Mouse (Mus musculus) CD4-positive helper T cell, adult 2 months (primary cell): ENCODE measurements around the gene Maml3.

Source experiments
- DNase-seq: peaks from one replicate; pipeline ENCODE4 v3.0.0-alpha.2; 2012; ENCODE audit warnings: low read depth, missing footprints, low spot score

Maml3 gene

GRCm38 (mm10) chr3:52104636-52105151 lies at the start of gene Maml3:
Gene Maml3 (minus strand): TSS chr3:52105076.
- DNase-seq = peak; percentile 90

GRCm38 (mm10) chr3:52151155-52151554 lies 46.3 kb upstream of the Maml3 start:
- DNase-seq = no peak

GRCm38 (mm10) chr3:52148301-52148700 lies 43.4 kb upstream of the Maml3 start:
- no peak for DNase-seq

DNA sequence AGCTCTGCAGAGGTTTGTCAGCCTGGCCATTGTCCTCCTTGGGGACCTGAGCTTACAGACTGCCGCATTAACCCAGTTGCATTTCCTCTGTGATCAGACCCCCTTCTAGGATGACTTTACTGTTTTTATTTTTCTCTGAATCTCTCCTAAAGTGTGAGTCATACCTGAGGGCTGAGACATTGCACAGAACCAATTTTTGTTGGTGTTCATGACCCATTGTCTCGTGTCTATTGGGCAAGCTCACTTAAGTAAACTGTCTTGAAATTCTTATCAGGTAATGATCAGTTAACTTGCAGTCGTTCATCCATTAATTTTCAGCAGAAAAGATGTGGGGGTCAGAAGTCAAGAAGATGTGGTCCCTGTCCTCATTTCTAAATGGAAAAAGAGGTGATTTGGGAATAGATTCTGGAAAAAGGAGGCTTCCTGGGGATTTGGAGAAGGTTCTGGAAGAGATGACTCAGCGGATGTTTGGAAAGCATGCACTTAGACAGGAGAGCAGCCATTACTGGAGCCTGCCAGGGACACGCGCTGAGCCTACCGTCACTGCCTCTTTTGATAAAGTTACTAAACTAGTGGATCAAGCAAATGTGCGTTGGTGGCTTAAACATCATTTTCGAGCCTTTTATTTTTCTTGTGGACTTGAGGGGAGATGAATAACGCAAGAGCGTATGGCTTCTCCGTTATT lies 40.0 kb upstream of the Maml3 start:
- DNase-seq = no peak

GRCm38 (mm10) chr3:52143017-52143416 lies 38.1 kb upstream of the Maml3 start:
- DNase-seq = no peak

DNA sequence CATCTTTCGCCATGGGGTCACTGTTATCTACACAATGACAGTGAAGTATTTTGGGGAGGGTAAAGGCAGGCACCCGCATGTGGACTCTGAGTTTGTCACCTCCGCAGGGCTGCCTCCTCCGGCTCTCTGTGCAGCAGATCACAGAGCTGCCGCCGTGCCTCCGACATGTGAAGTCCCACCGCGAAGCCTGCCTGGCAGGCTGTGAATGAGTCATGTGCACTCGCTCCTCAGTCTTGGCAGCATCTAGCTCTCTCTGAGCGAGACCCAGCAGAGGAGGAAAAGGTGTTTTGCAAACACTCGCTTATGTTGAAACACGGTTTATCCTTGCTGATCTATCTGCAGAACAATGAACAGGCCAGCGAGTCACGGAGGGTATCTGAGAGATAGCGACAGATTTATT lies 35.3 kb upstream of the Maml3 start:
- peak; percentile 9 for DNase-seq

DNA sequence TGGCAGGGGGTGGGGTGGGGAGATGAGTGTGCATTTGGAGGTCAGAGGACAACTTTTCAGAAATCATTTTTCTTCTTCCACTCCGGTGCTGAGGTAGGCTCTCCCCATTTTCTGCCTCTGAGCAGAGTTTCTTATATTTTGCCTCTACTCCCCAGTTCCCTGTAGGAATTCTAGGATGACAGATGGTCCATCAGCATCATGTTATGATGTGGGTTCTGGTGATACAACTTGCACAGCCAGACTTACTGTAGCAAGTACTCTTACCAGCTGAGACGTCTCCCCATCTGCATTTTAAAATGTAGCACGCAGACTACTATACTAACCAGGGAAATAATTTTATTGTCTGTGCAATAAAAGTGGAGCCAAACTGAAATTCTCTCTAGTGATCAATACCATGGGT lies 20.5 kb upstream of the Maml3 start:
- no peak for DNase-seq

- DNase-seq = no peak
Measured at GRCm38 (mm10) chr3:52120858-52121257, 16.0 kb upstream of the Maml3 start.

DNA sequence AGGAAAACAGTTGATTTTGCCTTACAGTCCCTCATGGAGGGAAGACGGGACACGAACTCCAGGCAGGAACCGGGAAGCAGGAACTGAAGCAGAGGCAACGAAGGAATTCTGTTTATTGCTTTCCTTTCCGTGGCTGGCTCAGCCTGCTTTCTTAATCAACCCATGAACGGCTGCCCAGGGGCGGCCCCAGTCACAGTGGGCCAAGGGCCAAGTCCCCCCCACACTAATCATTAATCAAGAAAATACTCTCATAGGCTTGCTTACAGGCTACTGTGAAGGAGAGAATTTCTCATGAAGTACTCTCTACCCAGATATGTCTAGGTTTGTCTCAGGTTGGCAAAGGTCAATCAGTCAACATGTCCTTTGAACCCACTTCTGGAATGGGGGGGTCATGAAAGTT lies 14.3 kb upstream of the Maml3 start:
- no peak for DNase-seq

DNA sequence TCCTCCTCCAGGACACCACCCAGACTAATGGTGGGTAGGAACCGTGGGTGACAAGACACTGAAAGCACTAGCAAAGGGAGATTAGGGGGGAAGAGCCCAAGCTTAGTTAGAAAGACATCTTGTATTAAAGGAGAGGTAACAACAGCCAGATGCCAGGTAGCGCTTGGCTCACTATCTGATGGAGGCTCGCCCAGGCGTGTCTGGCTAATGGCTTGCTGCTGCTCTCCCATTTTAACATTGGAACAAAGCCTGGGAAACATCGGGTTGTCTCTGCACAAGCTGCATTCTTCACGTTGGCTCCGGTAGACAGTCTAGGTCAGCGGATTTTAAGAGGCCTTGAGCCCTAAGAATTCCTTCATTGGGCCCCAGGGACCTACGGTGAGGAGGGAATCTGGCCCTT lies 10.5 kb upstream of the Maml3 start:
- no peak for DNase-seq

- no peak for DNase-seq
Measured at GRCm38 (mm10) chr3:52108027-52108426, 3.2 kb upstream of the Maml3 start.

GRCm38 (mm10) chr3:52105156-52105555 lies 280 bp upstream of the Maml3 start:
- no peak for DNase-seq

- DNase-seq = no peak
Measured at GRCm38 (mm10) chr3:52104208-52104607, 668 bp downstream of the Maml3 start.

- peak; percentile 53 for DNase-seq
Measured at GRCm38 (mm10) chr3:52103531-52104181, 1.2 kb downstream of the Maml3 start.

DNA sequence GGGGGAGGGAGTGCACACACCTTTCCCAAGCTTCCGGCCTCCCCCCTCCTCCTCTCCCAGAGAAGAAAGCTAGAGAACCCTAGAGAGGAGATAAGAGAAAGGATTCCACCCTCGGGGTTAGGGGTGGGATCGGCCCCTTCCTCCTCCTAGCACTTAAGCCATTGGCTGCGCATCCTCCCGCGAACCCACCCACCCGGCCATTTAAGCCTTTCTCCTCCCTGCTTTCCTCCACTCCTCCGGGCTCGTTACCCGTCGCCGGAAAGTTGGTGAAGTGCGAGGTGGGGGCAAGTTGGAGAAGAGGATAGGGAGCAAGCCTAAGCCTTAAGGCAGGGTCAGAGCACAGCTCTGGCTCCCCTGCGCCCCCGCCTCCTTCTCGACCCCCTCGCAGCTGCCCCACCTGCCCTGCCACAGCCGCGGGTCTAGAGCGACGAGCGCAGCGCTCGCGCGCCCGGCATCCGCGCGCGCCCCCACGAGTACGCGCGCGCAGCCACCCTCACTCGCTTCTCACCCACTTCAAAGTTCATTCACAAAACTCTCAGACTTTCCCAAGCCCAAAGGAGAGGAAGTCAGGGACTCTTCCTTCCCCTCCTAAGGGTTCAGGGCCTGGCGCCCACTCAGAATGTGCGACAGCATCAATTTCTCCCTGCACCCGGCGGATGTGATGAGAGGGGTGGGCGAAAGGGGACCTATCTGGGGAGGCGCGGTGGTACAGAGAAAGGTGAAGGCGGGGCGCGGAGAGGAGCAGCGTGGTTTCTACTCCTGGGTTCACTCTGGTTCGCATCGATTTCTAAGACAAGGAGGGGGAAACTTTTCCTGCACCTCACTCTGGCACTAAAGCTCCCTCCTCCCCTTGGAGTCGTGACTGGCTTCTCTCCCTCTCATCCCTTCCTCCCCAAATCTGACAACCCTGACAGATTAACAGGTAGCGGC lies 2.0 kb downstream of the Maml3 start:
- peak; percentile 91 for DNase-seq

GRCm38 (mm10) chr3:52101977-52102600 lies 2.8 kb downstream of the Maml3 start:
- DNase-seq = peak; percentile 90

GRCm38 (mm10) chr3:52101401-52101976 lies 3.4 kb downstream of the Maml3 start:
- no peak for DNase-seq

- DNase-seq = no peak
Measured at GRCm38 (mm10) chr3:52100926-52101325, 4.0 kb downstream of the Maml3 start.

DNA sequence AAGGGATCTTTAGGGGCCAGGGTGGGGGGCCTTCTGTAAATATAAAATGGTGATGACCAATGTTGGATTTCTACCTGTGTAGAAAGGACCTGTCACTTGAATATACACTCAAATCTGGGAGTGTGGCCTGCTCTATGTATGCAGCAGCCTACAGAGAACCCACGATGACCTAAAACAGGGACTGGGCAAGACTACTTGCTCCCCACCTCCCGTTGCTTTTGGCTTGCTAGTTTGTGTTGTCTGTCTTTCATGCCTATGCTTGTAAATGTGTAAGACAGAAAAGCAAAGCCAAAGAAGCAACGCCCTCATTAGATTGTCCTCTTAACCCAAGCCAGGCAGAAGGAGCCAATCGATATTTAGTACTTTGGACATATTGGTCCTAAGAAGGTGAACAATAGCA lies 4.6 kb downstream of the Maml3 start:
- no peak for DNase-seq

- DNase-seq = no peak
Measured at GRCm38 (mm10) chr3:52099286-52099685, 5.6 kb downstream of the Maml3 start.

DNA sequence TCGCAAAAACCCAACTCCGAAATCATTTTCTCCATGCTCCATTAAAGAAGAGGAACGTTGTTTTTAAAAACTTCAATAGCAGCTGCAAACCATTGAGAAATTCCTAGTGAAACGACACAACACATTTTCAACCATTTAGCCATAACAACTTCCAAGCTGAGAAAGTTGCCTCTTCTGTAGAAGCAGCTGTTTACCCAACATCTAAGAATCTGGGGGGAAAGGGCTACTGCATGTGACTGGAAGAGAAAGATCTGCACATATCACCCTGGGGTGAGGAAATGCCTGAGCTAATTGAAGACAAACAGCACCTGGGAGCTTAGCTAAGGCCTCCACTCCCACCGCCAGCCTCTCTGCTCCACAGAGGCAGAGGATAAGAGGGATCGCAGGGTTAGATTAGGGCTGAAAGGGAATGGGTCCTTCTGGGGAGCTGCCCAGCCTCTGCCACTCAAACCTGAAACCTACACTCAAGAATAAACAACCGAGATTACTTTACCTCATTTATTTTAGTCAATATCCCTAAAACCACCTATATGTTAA lies 13.5 kb downstream of the Maml3 start:
- no peak for DNase-seq
